Mouse (Mus musculus): Measurements from ENCODE around the gene Ttc27.

The Ttc27 gene

GRCm38 (mm10) chr17:74830851-74831250, 113.3 kb downstream of the Ttc27 start:
- DNase-seq (ENCODE audit: low spot score in 2 of 2), result no peak

DNA sequence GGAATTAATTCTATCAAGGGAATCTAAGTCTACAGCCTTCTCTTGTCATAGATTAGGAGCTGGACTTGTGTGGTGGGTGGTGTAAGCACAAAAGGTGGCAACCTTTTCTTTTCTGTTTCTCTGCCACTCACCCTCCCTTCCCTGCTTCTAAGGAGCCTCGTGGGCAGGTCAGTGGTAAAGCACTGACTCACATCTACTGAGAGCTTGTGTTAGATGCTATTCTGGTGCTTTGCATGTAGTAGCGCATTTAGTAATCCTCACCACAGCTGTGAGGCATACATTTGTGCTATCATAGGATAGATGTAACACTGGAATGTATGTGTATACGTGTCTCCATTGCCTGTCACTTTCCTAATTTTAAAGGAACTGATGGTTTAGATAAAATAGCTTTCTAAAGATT, 124.2 kb downstream of the Ttc27 start:
- DNase-seq (ENCODE audit: low spot score in 2 of 2), result no peak

DNA sequence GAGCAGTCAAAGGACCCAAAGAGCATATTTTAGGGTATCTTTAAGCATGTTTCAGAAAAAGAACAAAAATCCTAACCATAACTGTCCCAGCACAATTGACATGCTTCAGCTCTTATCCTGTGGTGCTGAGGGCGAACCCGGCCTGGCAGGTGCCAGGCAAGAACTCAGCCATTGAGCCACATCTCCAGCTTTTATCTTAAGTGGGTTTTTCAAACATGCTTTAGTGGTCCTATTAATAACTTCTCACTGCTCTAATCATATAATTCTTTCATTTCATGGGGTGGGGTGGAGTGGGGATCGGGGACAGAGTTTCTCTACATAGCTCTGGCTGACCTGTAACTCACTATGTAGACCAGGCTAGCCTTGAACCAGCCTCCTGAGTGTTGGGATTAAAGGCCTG, 125.1 kb downstream of the Ttc27 start:
- DNase-seq (ENCODE audit: low spot score in 2 of 2), result no peak

DNA sequence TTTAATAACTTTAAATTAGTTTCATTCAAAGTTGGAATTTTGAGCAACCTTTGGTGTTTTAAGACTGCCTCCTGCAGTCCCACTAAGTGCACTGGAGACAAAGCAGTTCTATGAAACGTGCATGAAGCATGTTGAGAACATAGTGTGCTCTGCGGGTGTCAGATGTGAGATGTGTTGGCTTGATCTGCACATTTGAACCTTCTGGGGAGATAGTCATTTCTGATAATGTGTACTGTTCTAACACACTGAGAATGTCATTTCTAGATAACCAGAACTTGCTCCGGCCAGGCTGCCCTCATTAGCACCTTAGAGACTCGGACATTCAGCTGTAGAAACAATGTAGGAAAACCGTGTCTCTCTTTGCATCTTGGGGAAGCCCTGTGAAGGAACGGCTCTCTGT, 126.0 kb downstream of the Ttc27 start:
- DNase-seq (ENCODE audit: low spot score in 2 of 2), result no peak

- no peak for DNase-seq (ENCODE audit: low spot score in 2 of 2)
Measured at GRCm38 (mm10) chr17:74846031-74846891, 128.7 kb downstream of the Ttc27 start.

GRCm38 (mm10) chr17:74850216-74850615, 132.7 kb downstream of the Ttc27 start:
- DNase-seq (ENCODE audit: low spot score in 2 of 2), result no peak

DNA sequence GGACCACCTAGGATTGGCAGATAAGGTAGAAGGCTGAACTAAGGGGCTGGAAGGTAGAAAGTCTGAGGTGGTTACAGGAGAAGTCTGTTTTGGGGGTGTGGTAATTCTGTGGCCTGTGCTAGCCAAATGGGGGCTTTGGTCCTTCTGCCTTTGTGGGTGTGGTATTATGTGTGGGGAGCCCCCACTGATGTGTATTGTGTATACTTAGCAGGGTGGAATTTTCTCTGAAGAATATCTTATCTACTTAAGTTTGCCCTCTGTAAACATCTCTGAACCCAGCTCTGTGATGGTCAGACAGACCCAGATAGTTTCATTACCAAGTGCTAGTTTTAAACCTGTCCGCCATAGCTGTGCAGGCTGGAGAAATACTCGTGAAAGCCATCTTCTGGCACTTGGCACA, 141.8 kb downstream of the Ttc27 start:
- no peak for DNase-seq (ENCODE audit: low spot score in 2 of 2)

DNA sequence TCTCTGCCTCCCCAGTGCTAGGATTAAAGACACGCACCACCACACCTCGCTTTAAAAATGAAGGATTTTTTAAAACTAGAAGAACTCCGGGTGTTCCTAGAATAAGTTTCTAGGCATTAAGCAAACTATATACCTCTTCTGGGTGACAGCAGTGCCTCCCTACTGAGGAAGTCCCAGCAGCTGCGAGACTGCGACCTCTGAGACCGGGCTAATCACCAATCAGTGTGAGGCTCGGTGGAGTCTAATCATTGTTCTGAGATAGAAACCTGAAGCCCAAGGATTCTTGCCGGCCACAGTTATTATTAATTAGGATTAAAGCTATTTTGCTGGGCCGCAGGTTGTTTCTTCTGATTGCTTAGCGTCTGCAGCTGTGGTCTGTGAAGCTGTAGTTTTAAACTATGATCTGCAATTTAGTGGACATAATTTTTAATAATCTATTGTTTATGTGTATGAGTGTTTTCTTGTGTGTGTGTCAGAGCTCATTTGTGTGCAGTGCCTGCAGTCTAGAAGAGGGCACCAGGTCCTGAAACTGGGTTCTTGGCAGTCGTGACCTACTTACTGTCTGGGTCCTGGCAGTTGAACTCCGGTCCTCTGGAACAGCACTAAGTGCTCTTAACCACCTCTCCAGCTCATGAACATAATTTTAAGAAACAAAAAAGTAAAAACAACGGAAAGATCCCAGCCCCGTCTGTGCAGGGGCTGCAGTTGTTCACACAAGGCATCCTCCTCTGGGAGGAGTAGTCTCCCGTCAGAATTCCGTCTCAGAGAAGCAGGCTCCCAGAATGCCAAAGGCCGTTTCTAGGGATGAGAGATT, 142.9 kb downstream of the Ttc27 start:
- DNase-seq (ENCODE audit: low spot score in 2 of 2), result no peak

GRCm38 (mm10) chr17:74863845-74864244, 146.3 kb downstream of the Ttc27 start:
- no peak for DNase-seq (ENCODE audit: low spot score in 2 of 2)

DNA sequence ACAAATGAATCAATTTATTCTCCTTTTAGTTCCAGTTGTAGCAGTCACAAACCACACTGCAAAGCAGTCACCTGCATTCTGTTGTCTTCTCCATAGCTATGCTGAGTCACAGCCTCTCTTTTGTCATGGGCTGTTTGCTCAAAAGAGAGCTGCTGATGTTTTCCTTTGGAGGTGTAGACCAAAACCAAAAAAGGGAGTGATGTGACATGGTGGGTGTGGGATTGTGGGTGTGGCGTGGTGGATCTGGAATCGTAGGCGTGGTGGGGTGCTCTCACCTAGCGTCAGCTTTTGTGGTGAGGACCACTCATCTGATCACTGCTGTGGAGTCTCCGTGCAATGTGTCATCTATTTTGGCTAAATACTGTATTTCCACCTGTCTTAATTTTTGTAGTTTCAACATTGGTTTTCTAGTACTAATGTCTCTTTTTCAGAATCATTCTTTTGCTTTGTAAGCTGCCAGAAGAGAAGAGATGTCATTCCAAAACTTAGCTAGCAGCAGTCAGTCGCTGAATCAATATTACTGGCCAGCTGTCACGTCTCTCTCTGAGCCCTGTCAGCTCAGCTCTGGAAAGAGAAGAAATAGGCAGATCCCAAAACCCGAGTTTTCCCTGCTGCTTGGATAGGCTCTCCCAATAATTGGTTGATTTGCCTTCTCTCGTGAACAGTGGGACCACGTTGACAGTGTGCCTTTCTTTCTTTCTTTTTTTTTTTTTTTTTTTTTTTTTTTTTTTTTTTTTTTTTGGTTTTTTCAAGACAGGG, 147.4 kb downstream of the Ttc27 start:
- no peak for DNase-seq (ENCODE audit: low spot score in 2 of 2)

DNA sequence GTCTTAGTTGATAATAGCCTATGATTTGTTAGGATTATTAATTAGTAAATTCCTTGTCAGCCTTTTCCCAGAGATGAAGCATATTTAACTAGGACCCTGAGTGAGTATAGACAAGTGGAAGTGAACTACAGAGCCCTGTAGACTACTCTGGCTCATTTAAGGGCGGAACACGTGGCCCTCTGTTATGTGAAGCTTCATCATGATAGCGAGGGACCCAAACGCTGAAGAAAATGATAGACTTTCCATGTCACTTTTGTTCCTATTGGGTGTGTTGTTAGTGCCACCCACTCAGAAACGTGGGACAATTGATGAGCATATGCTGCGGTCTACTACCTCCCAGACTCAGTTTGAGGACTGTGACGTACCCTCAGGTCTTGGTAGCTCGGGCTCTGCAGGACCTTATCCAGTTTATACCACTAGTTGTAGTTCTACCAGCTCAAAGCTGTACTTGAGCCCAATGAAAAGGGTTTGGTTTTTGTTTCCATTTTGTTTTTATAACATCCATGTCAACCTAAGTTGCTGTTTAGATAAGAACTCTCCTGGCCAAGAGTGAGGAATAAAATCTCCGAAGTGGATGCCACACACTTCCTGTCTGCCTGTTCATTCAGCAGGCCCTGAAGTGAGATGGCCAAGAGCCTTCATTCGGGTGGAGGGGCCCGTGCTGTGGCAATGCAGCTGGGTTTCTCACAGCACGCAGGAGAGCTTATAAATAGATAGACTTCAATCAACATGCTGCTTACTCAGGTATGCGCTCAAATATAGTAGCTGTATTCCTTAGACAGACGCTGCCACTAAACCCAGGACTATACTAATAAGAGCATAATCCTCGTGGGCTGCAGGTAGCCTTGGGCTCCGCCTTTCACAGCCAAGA, 148.4 kb downstream of the Ttc27 start:
- no peak for DNase-seq (ENCODE audit: low spot score in 2 of 2)

- DNase-seq (ENCODE audit: low spot score in 2 of 2), result no peak
Measured at GRCm38 (mm10) chr17:74866565-74867507, 149.3 kb downstream of the Ttc27 start.

- no peak for DNase-seq (ENCODE audit: low spot score in 2 of 2)
Measured at GRCm38 (mm10) chr17:74868185-74868907, 150.8 kb downstream of the Ttc27 start.

- DNase-seq (ENCODE audit: low spot score in 2 of 2), result no peak
Measured at GRCm38 (mm10) chr17:74869556-74869955, 152.0 kb downstream of the Ttc27 start.

GRCm38 (mm10) chr17:74870177-74871160, 152.9 kb downstream of the Ttc27 start:
- DNase-seq (ENCODE audit: low spot score in 2 of 2), result no peak

- no peak for DNase-seq (ENCODE audit: low spot score in 2 of 2)
Measured at GRCm38 (mm10) chr17:74872567-74872966, 155.0 kb downstream of the Ttc27 start.

DNA sequence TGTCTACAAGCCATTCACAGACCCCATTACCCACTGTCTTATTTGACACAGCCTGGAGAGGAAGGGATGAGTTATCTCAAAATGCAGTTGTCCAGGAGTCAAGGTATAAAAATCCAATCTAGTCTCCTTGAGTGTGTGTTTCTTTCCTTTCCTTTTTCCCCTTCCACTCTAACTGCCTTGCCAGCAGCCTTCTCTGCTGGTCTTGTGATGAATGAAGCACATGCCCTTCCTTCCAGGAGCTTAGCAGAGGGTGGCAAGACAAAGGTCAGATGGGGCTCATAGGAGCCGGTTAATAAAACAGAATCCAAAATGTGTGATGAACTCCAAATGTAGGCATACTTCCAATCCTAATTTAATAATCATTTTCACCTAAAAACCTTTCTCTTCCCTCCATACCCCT, 156.2 kb downstream of the Ttc27 start:
- DNase-seq (ENCODE audit: low spot score in 2 of 2), result no peak

DNA sequence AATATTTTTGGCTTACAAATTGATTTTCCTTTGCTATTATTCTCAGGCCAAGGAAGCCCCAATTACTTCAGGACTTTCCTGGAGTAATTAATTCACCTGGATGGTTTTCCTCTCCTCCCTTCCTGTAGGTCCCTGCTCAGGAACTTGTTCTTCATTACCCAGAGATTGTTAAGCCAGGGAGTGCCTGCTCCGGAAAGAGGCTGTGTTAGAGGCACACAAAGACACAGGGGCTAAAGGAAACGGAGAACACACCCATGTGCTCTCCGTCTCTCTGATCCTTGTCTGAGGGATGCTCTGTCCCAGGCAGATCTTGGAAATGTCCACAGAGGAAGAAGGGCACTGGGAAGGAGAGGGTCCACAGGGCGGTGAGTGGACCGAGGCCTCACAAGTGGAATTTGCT, 158.2 kb downstream of the Ttc27 start:
- DNase-seq (ENCODE audit: low spot score in 2 of 2), result no peak
